Mouse (Mus musculus): ENCODE results near the gene Bckdhb. TPM values are rescaled to one million over a fixed set of nuclear protein-coding genes. Genes with fewer than 3 reads are reported as not detected.

Bckdhb gene
- total RNA-seq, 2 experiments from 2014 or later: 23.4 to 25.9 TPM

- no peak for ATAC-seq (replicated peaks; ENCODE audit: poor library complexity, severe bottlenecking)
Observed at GRCm38 (mm10) chr9:84092994-84093393, 168.0 kb downstream of the Bckdhb start.

GRCm38 (mm10) chr9:84094111-84094510 lies 169.2 kb downstream of the Bckdhb start:
- ATAC-seq (replicated peaks; ENCODE audit: poor library complexity, severe bottlenecking): no peak

- no peak for ATAC-seq (replicated peaks; ENCODE audit: poor library complexity, severe bottlenecking)
Observed at GRCm38 (mm10) chr9:84096484-84097015, 171.6 kb downstream of the Bckdhb start.

GRCm38 (mm10) chr9:84103344-84103743 lies 178.4 kb downstream of the Bckdhb start:
- no peak for ATAC-seq (replicated peaks; ENCODE audit: poor library complexity, severe bottlenecking)

GRCm38 (mm10) chr9:84106438-84106837 lies 181.5 kb downstream of the Bckdhb start:
- no peak for ATAC-seq (replicated peaks; ENCODE audit: poor library complexity, severe bottlenecking)

- ATAC-seq (replicated peaks; ENCODE audit: poor library complexity, severe bottlenecking): no peak
Observed at GRCm38 (mm10) chr9:84107045-84107813, 182.3 kb downstream of the Bckdhb start.

GRCm38 (mm10) chr9:84108534-84108933 lies 183.6 kb downstream of the Bckdhb start:
- no peak for ATAC-seq (replicated peaks; ENCODE audit: poor library complexity, severe bottlenecking)

GRCm38 (mm10) chr9:84109777-84110478 lies 185.0 kb downstream of the Bckdhb start:
- ATAC-seq (replicated peaks; ENCODE audit: poor library complexity, severe bottlenecking): no peak

- ATAC-seq (replicated peaks; ENCODE audit: poor library complexity, severe bottlenecking): no peak
Observed at GRCm38 (mm10) chr9:84110616-84111015, 185.7 kb downstream of the Bckdhb start.

- ATAC-seq (replicated peaks; ENCODE audit: poor library complexity, severe bottlenecking): no peak
Observed at GRCm38 (mm10) chr9:84112319-84112718, 187.4 kb downstream of the Bckdhb start.

- no peak; the same call in 1 of the 2 replicates for ATAC-seq (replicated peaks; ENCODE audit: poor library complexity, severe bottlenecking)
Observed at GRCm38 (mm10) chr9:84112842-84113568, 188.1 kb downstream of the Bckdhb start.

- no peak for ATAC-seq (replicated peaks; ENCODE audit: poor library complexity, severe bottlenecking)
Observed at GRCm38 (mm10) chr9:84114254-84114653, 189.3 kb downstream of the Bckdhb start.

- no peak for ATAC-seq (replicated peaks; ENCODE audit: poor library complexity, severe bottlenecking)
Observed at GRCm38 (mm10) chr9:84117337-84117736, 192.4 kb downstream of the Bckdhb start.

- ATAC-seq (replicated peaks; ENCODE audit: poor library complexity, severe bottlenecking): no peak
Observed at GRCm38 (mm10) chr9:84124996-84125395, 200.1 kb downstream of the Bckdhb start.

GRCm38 (mm10) chr9:84130338-84130737 lies 205.4 kb downstream of the Bckdhb start:
- ATAC-seq (replicated peaks; ENCODE audit: poor library complexity, severe bottlenecking): no peak

GRCm38 (mm10) chr9:84135062-84135461 lies 210.1 kb downstream of the Bckdhb start:
- ATAC-seq (replicated peaks; ENCODE audit: poor library complexity, severe bottlenecking): no peak

- no peak for ATAC-seq (replicated peaks; ENCODE audit: poor library complexity, severe bottlenecking)
Observed at GRCm38 (mm10) chr9:84137192-84137591, 212.2 kb downstream of the Bckdhb start.

- no peak for ATAC-seq (replicated peaks; ENCODE audit: poor library complexity, severe bottlenecking)
Observed at GRCm38 (mm10) chr9:84148124-84148523, 223.2 kb downstream of the Bckdhb start.

Measured in granulocyte monocyte progenitor cell, adult 5-6 weeks (primary cell).